ENCODE assay signal across 19 mouse cellular contexts in the genomic region with DNA sequence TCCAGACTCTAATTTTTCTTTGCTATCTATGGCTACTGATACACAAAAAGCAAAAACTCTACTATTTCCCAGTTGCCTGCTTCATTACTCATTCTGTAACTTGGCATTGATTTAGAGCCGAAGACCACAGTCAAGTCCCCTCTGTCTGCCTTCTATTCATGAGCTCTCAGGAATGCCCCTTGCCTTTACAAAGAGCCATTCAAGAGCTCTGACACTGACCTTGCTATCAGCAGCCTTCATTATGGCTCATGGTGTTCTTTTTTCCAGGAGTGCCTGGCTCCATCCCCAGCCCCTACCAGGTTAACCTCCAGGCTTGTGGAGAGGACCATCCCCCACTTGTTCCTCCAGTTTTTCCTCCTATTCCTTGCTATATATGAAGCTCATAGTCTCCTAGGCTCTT.
"Had no signal": no experiment of that assay in that cellular context is flagged by ENCODE, and none has a peak within 500 bp of the region (broad histone marks: within the 10 kb centered on the region; RNA-seq: fewer than 3 reads in every experiment).

No protein-coding gene starts in this region.

- H3K9me3 ChIP-seq: kidney, embryonic 15.5 days; limb, embryonic 12.5 days; limb, embryonic 15.5 days; midbrain, embryonic 10.5 days; midbrain, embryonic 13.5 days; neural tube, embryonic 13.5 days had no signal

- H3K4me2 ChIP-seq: kidney, embryonic 15.5 days; limb, embryonic 12.5 days; limb, embryonic 15.5 days; liver, embryonic 11.5 days; lung, embryonic 14.5 days; midbrain, embryonic 13.5 days; neural tube, embryonic 13.5 days had no signal

- ATAC-seq: liver, postnatal 0 days; lung, postnatal 0 days; midbrain, embryonic 13.5 days; midbrain, embryonic 16.5 days had no signal

- H3K27me3 ChIP-seq: kidney, embryonic 15.5 days; limb, embryonic 12.5 days; limb, embryonic 15.5 days; midbrain, embryonic 13.5 days; neural tube, embryonic 13.5 days had no signal

- H3K4me1 ChIP-seq: kidney, embryonic 15.5 days; limb, embryonic 12.5 days; limb, embryonic 15.5 days; midbrain, embryonic 13.5 days; neural tube, embryonic 13.5 days had no signal

- H3K9ac ChIP-seq: kidney, embryonic 15.5 days; limb, embryonic 12.5 days; limb, embryonic 15.5 days; liver, embryonic 14.5 days; liver, postnatal 0 days; lung, embryonic 14.5 days; midbrain, embryonic 13.5 days; neural tube, embryonic 13.5 days had no signal

- H3K4me3 ChIP-seq: kidney, embryonic 15.5 days; limb, embryonic 12.5 days; limb, embryonic 15.5 days; midbrain, embryonic 10.5 days; midbrain, embryonic 13.5 days; myocyte; neural tube, embryonic 13.5 days had no signal

- DNase-seq: kidney, adult 2 months; kidney, postnatal 10 days; kidney, postnatal 36 days; left cerebral cortex, postnatal 4 days; liver, postnatal 0 days; lung, embryonic 14.5 days; thymus, postnatal 25 days had no signal

- H3K27ac ChIP-seq: kidney, embryonic 15.5 days; limb, embryonic 12.5 days; limb, embryonic 15.5 days; liver, embryonic 14.5 days; macrophage; midbrain, embryonic 10.5 days; midbrain, embryonic 13.5 days; neural tube, embryonic 13.5 days had no signal

- H3K36me3 ChIP-seq: kidney, embryonic 15.5 days; limb, embryonic 12.5 days; limb, embryonic 15.5 days; midbrain, embryonic 10.5 days; midbrain, embryonic 13.5 days; neural tube, embryonic 13.5 days had no signal
